Mouse (Mus musculus) duodenum, adult 2 months (tissue): ENCODE results near the gene Nit2. TPM values are rescaled to one million over a fixed set of nuclear protein-coding genes. Genes with fewer than 3 reads are reported as not detected.

Source experiments
- polyA plus RNA-seq: library from polyadenylated mRNA; depleted of rRNA; stranded (reverse); fragments of >200 nt; gene quantifications from 2 replicates; pipeline ENCODE4 v1.2.3, GENCODE M21; 2012; ENCODE audit warnings: low replicate concordance; rRNA removed

The Nit2 gene
- 11.1 and 11.7 TPM in 2 replicates for polyA plus RNA-seq

GRCm38 (mm10) chr16:57166611-57167513 is at the start of gene Nit2:
Gene Nit2, minus strand, starts transcription at chr16:57167341.

GRCm38 (mm10) chr16:57120913-57121815 is 46.0 kb downstream of the Nit2 start, which contains the start of gene Tomm70a:
Gene Tomm70a, plus strand, starts transcription at chr16:57121703.

Other genes starting within 250 kb of the Nit2 start
- gene Lnp1, start 239.3 kb downstream of the Nit2 start, polyA plus RNA-seq = not detected in 2 replicates
- gene Tmem45a2, start 96.0 kb downstream of the Nit2 start, polyA plus RNA-seq = not detected in 2 replicates
- gene Tomm70a, start 45.6 kb downstream of the Nit2 start, polyA plus RNA-seq = 11.5 TPM in 2 replicates
- gene Tbc1d23, start 64.2 kb upstream of the Nit2 start, polyA plus RNA-seq = 2.6 and 3.9 TPM in 2 replicates
- not detected in 2 replicates for gene Tmem30c, start 125.5 kb upstream of the Nit2 start, polyA plus RNA-seq
- 1.3 and 1.8 TPM in 2 replicates for gene Filip1l, start 185.8 kb upstream of the Nit2 start, polyA plus RNA-seq